Mouse (Mus musculus): ENCODE measurements around the gene Coa7.

GRCm38 (mm10) chr4:108335413-108335812 lies 7.5 kb downstream of the Coa7 start:
- TF ChIP-seq POLR2A (IDR thresholded peaks at IDR 0.05; ENCODE audit: borderline replicate concordance, extremely low read depth, insufficient read depth, insufficient read length, poor library complexity, severe bottlenecking) (no peak), CTCF (IDR thresholded peaks at IDR 0.05; ENCODE audit: borderline replicate concordance, extremely low read depth, insufficient read depth, insufficient read length) (no peak)

Data from brain, embryonic 14.5 days (tissue).